Mouse (Mus musculus): ENCODE measurements around the gene Dapk1. TPM values are rescaled to one million over a fixed set of nuclear protein-coding genes. Genes with fewer than 3 reads are reported as not detected.

Dapk1 gene
- polyA plus RNA-seq (2015; fragmentation: Nextera tagmentation; extraction: Ambion mirVana): 20.0 and 22.1 TPM in 2 replicates

GRCm38 (mm10) chr13:60601436-60602415 lies at the start of gene Dapk1:
Dapk1 (plus strand) TSS chr13:60601947.

GRCm38 (mm10) chr13:60786264-60786663 lies 184.5 kb downstream of the Dapk1 start, which contains the start of gene BC051665:
BC051665 (minus strand) TSS chr13:60786364.

GRCm38 (mm10) chr13:60802749-60803148 lies 201.0 kb downstream of the Dapk1 start, which contains the start of gene Ctsll3:
Ctsll3 (minus strand) TSS chr13:60802849.

Other genes with a start within 250 kb of the Dapk1 start
- not detected in 2 replicates for gene BC051665, start 184.4 kb downstream of the Dapk1 start, polyA plus RNA-seq (2015; fragmentation: Nextera tagmentation; extraction: Ambion mirVana)
- gene Ctsll3, start 200.9 kb downstream of the Dapk1 start, polyA plus RNA-seq (2015; fragmentation: Nextera tagmentation; extraction: Ambion mirVana): not detected in 2 replicates